Mouse (Mus musculus) ES-Bruce4 (cell line): ENCODE results near the gene Ttc23l.

Experiments used
- CTCF ChIP-seq: IDR thresholded peaks from one replicate; pipeline ENCODE4 v1.8.1; 2011; ENCODE audit warnings: low read depth, low read length
- EP300 ChIP-seq: IDR thresholded peaks from 2 replicates; pipeline ENCODE4 v1.6.1; 2011; ENCODE audit warnings: low read depth, low read length; ENCODE audit not compliant: insufficient read depth
- POLR2A ChIP-seq: IDR thresholded peaks from one replicate; pipeline ENCODE4 v1.8.1; 2011; ENCODE audit warnings: low read length; ENCODE audit not compliant: insufficient read depth

GRCm38 (mm10) chr15:10540271-10541088 lies 18.0 kb downstream of the Ttc23l start:
- TF ChIP-seq CTCF = no peak
- TF ChIP-seq EP300 = no peak
- TF ChIP-seq POLR2A = no peak
